Mouse (Mus musculus) urinary bladder, postnatal 4 days (tissue): ENCODE results near the gene Tmem150a.

Experiments used
- DNase-seq, 2 experiments: peaks; one replicate each; pipeline ENCODE4 v3.0.0; 2021 to 2022; ENCODE audit warnings: low spot score in 2 of 2

Gene Tmem150a

GRCm38 (mm10) chr6:72350214-72350613, 5.0 kb upstream of the Tmem150a start:
- no peak for DNase-seq

DNA sequence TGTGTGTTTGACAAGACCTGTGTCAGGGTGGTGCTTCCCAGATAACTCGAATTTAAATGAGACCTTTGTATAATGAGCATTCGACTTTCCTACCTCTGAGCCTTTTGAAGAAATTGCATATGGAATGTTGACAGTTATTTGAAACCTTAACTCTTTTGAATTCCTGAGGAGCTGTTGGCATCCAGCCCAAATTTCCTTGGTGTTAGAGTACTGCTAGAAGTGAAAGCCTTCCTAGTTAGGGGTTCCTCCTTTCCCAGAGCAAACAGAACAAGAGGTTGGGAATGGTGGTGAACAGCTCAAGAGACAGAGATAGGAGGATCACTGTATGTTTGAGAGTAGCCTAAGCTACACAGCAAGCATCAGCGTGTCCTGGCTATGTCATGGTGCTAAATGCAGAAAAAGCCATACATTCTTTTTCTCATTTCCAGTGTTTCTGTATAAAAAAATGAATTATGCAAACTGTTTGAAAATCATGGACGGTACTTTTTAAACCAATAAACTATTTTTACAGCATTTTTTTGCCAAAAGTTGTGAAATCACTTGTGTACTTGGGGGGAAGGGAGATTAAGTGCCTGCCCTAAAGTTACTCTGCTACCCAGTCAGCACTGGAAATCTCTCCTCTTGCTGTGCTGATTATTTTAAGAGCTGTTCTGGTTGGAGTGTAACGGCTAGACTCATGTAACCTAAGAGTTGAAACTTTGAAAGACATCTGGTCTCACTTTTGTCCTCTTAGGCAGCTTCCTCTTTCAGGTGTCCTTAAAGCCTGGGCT, 2.4 kb upstream of the Tmem150a start:
- no peak for DNase-seq

DNA sequence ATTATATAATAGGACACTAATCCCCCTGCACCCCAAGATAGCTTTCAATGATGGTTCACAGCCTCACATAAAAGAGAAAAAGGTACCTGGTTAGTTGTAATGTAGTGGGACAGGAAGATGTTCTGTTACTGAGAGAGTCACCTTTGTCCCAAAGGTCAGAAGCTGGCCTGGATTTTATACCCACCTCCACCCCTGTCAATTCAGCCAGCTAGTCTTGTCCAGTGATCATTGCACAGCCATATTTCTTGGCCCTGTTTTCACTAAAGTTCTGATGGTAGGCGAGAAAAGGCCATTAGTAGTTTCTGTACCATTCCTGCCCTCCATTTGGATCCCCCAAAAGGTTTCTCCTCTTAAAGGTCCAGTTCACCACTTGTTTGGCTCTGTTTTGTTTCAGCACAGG, 1.2 kb upstream of the Tmem150a start:
- DNase-seq: no peak

GRCm38 (mm10) chr6:72356001-72356532, 820 bp downstream of the Tmem150a start:
- no peak for DNase-seq

- no peak for DNase-seq
These were observed 2.2 kb downstream of the Tmem150a start for GRCm38 (mm10) chr6:72357164-72358079.

- DNase-seq: no peak
These were observed 3.0 kb downstream of the Tmem150a start for GRCm38 (mm10) chr6:72358086-72358764.

GRCm38 (mm10) chr6:72359343-72359742, 4.1 kb downstream of the Tmem150a start:
- no peak for DNase-seq

- DNase-seq: no peak
These were observed 4.8 kb downstream of the Tmem150a start for GRCm38 (mm10) chr6:72359891-72360598.

DNA sequence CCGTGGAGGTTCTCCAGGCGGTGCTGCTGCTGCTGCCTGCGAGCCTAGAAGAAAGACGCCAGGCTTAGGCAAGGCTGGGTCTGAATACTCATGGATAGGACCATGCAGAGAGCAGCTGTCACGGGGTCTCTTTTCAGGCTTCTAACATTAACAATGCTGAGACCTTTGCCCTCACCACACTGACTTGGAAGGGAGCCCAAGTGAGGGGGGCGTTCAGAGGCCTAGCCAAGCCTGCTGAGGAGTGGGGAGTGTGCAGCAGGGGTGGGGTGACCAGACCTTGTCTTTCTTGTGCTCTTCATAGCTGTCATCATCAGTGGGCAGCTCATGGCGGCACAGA, 5.3 kb downstream of the Tmem150a start:
- DNase-seq: no peak

- DNase-seq: no peak
These were observed 5.9 kb downstream of the Tmem150a start for GRCm38 (mm10) chr6:72361121-72361551.

DNA sequence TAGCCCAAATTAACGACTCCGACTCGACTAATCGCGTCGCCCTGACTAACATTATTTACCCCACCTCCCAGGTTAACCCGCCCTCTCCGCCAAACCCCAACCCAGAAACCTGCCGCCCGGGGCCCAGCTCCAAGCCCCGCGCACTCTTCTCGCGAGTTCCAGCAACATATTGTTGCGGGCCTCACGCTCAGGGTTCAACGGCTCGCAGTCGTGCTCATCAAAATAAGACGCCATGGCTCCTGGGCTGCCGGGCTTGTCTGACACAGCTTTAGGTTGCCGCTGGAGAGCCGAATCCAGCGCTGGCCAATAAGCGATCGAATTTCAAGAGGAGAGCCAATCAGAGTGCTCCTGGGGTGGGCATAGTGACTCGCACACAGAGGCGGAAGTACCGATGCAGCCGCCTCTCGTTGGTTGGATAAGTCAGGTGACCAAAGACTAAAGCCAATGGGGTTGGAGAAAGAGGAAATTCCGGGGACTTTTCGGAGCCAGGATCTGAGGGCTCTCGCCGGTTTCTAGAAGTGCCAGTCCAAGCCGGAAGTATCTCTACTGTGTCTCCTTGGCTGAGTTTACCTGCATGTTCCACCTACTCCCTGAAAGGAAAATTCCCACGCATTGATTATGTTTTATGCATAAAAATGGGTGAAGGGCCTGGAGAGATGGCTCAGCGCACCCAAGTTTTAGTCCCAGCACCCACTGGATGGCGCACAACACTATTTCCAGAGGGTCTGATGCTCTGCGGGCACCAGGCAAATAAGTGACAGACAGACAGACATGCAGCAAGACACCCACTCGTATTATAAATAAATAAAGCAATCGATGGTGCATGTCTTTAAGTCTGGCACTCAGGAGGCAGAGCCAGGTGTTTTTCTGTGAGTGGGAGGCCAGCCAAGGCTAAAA, 7.1 kb downstream of the Tmem150a start:
- peak; percentile 93 to 94 for DNase-seq

DNA sequence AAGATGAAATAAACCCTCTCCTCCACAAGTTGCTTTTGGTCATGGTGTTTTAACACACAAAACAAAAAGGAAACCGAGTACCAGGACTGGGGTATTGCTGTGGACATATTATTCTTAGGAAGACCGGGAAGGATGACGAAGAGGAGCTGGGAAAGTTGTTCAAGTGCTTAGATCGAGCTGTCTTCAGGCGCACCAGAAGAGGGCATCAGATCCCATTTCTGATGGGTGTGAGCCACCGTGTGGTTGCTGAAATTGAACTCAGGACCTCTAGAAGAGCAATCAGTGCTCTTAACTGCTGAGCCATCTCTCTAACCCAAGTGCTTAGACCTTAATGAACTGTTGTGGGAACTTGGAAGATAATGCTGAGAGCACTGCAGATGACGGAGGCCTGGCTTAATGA, 8.8 kb downstream of the Tmem150a start:
- DNase-seq: no peak

- DNase-seq: no peak
These were observed 9.7 kb downstream of the Tmem150a start for GRCm38 (mm10) chr6:72364985-72365384.

- DNase-seq: no peak
These were observed 11.1 kb downstream of the Tmem150a start for GRCm38 (mm10) chr6:72366304-72366703.

DNA sequence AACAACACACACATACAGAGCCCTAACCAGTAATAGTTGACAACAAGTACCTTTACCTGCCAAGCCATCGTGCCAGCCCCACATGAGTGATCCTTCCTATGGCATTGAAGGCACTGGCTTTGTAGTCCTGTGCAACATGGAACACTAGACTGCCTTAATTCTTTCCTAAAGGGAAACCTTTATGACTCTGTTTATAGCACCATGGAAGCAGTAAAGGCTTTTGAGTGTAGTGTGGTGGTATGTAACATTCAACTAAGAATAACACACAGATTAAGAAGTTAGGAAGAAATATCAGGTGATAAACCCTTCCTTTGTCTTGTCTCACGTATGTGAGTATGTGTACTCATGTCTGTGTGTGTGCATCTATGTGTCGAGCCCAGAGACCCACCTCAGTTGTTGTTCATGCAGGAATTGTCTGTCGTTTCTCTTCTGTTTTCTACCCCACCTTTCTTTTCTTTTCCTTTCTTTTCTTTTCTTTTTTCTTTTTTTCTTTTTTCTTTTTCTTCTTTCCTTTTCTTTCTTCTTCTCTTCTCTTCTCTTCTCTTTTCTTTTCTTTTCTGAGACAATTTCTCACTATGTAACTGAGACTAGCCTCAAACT, 11.7 kb downstream of the Tmem150a start, which contains the start of gene Rnf181:
Rnf181 (minus strand) TSS at position 113 of the 600 bp plus-strand sequence.
- DNase-seq: no peak

- no peak for DNase-seq
These were observed 12.3 kb downstream of the Tmem150a start for GRCm38 (mm10) chr6:72367460-72367974.

DNA sequence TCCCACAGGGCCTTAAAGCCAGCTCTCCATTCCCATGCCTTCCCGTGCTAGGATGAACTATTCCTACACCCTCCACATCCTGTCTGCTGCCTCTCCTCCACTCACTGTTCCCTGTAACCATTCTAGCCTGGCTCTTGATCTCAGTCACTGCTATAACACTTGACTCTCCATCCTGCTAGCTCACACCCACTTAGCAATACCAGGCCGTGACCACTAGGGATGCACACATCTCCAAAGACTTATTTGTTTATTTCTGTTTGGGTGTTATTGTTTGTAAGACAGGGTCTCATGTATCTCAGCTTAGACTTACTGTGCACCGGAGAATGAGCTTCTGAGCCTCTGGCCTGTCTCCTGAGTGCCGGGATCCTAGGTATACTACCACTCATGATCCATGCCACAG, 14.3 kb downstream of the Tmem150a start:
- DNase-seq: no peak

DNA sequence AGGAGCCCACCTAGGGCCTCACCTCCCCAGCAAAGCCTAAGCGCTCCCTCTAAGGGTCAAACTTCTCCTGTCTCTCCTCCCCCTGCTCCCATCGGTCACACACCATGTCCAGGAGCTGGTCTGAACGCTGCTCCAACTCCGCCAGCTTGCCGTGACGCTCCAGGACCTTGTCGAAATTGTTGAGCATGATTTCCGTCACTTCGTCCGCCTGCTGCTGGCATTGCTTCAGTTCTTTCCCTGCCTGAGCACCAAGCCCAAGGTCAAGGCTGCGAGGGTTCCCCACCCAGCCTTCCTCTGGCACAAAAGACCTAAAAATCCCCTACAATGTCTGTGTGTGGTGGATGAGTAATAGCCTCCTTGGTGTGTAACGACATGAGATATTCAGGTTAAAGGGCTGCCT, 14.8 kb downstream of the Tmem150a start:
- DNase-seq: no peak

DNA sequence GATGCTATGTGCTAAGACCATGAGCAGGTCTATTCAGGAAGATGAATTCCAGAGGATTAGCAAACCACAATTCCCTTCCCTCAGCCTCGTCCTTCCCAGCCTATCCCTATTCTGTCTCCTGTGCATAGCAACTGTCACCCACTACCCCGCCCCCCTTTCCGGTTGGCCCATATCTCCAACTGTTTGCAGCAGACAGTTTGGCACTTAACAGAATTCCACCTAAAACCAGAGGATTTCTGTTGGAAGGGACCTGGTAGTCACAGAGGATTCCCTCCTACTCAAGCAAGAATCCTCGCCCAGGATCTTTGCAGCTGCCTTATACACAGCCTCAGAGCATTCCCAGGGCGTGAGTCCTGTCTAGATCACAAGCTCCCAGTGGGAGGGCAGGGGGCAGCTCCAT, 15.9 kb downstream of the Tmem150a start:
- no peak for DNase-seq

- no peak for DNase-seq
These were observed 16.3 kb downstream of the Tmem150a start for GRCm38 (mm10) chr6:72371571-72371970.
